Mouse (Mus musculus): Measurements from ENCODE around the gene Jag2. TPM values are rescaled to one million over a fixed set of nuclear protein-coding genes. Genes with fewer than 3 reads are reported as not detected.

The Jag2 gene
- polyA plus RNA-seq, 1 experiment from 2014 or later: 5.3 TPM

GRCm38 (mm10) chr12:112871272-112871671, 58.3 kb downstream of the Jag2 start:
- no peak for ATAC-seq
- Histone ChIP-seq H3K9me3 (replicated peaks; ENCODE audit: control insufficient read depth, low read length) (no peaks in the 10 kb centered on the region), H3K9ac (ENCODE audit: low read length) (no peak overlapping the region), H3K36me3 (ENCODE audit: control insufficient read depth, insufficient read depth, low read length) (no peaks in the 10 kb centered on the region), H3K4me3 (ENCODE audit: low read depth, low read length) (no peak overlapping the region), H3K27ac (ENCODE audit: low read depth, low read length) (no peak overlapping the region), H3K4me1 (ENCODE audit: control insufficient read depth, insufficient read depth, low read length) (no peaks in the 10 kb centered on the region), H3K4me2 (ENCODE audit: low read length) (no peak overlapping the region), H3K27me3 (replicated peaks; ENCODE audit: control insufficient read depth, insufficient read depth, low read length) (peaks cover 27% of the 10 kb centered on the region)
- DNase-seq (ENCODE audit: low spot score): no peak
- 76% methylated on average over 2 of the region's 2 CpGs for WGBS

GRCm38 (mm10) chr12:112870775-112871174, 58.8 kb downstream of the Jag2 start:
- H3K36me3 ChIP-seq (ENCODE audit: control insufficient read depth, insufficient read depth, low read length): no peaks in the 10 kb centered on the region
- no peak overlapping the region for H3K4me3 ChIP-seq (ENCODE audit: low read depth, low read length)
- no peak overlapping the region for H3K27ac ChIP-seq (ENCODE audit: low read depth, low read length)
- no peaks in the 10 kb centered on the region for H3K9me3 ChIP-seq (replicated peaks; ENCODE audit: control insufficient read depth, low read length)
- 60% methylated on average over 13 of the region's 13 CpGs for WGBS
- ATAC-seq (no peak), DNase-seq (ENCODE audit: low spot score) (no peak)
- no peak overlapping the region for H3K9ac ChIP-seq (ENCODE audit: low read length)
- H3K4me1 ChIP-seq (ENCODE audit: control insufficient read depth, insufficient read depth, low read length): no peaks in the 10 kb centered on the region
- peaks cover 22% of the 10 kb centered on the region for H3K27me3 ChIP-seq (replicated peaks; ENCODE audit: control insufficient read depth, insufficient read depth, low read length)
- H3K4me2 ChIP-seq (ENCODE audit: low read length): no peak overlapping the region

DNA sequence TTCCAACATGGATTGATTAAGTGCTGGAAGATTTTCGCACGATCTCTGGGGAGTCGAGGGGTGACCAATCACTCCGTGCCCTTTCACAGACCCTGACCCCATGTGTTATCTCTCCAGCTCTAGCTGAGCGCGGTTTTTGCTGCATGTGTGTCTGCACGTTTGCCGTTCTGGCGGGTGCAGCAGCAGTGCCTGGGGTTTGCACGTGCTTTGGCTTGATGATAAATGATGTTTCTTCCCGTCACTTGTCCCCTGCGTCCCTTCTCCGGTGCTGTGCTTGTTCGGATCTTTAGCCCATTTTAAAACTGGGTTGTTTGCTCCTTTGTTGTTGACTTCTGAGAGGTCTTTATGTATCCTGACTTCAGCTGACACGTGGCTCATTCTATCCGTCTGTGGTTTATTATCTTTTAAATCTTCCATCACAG, 59.8 kb downstream of the Jag2 start:
- Histone ChIP-seq H3K4me3 (ENCODE audit: low read depth, low read length) (no peak overlapping the region), H3K4me1 (ENCODE audit: control insufficient read depth, insufficient read depth, low read length) (no peaks in the 10 kb centered on the region), H3K27ac (ENCODE audit: low read depth, low read length) (no peak overlapping the region), H3K36me3 (ENCODE audit: control insufficient read depth, insufficient read depth, low read length) (no peaks in the 10 kb centered on the region), H3K27me3 (replicated peaks; ENCODE audit: control insufficient read depth, insufficient read depth, low read length) (peaks cover 12% of the 10 kb centered on the region; the same call in 1 of the 2 replicates), H3K9ac (ENCODE audit: low read length) (no peak overlapping the region), H3K4me2 (ENCODE audit: low read length) (no peak overlapping the region), H3K9me3 (replicated peaks; ENCODE audit: control insufficient read depth, low read length) (no peaks in the 10 kb centered on the region)
- ATAC-seq (no peak), DNase-seq (ENCODE audit: low spot score) (no peak)
- WGBS: 44% methylated on average over 16 of the region's 16 CpGs

DNA sequence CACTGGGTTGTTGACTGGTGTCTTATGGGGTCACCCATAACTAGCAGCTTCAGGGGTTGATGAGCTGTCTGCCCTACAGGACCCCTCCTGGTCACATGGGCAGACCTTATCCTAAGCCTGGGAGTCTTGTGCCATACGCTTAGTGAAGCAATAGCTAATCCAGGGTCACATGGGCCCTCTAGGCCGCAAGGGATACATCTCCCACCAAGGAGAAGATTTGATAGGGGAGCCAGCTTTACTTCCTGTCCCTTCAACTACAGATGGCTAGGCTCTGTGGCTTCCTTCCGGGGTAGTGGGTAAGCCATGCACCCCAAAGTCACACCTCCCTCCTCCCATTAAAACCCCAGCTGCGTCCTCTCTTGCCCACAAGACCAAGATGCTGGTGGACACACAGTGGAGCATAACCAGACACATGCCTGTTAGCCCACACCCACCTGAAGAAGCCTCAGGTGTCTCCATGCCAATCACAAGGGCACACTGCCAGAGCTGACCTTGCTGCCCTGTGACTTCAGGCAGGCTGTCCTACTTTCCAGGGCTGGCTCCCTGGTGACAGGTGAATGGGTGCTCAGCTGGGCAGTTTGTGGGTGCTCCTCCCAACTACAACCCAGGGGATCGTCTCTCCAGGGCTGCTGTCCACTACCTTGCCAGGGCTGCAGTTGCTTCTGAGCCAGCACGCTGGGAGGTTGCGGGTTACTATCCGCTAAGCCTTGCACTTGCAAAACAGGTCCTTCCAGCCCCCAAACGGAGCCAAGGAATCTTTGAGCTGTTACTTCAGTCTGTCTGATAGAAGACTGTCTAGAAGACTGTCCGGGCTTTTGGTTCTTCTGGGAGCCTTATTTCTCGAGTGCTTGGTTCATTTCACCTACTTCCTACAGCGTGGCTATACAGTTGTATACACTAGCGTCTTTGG, 61.1 kb downstream of the Jag2 start, which contains the start of gene Gpr132:
TSS of gene Gpr132 (minus strand) at position 51 of the 910 bp plus-strand sequence.
- Histone ChIP-seq H3K4me3 (ENCODE audit: low read depth, low read length) (no peak within 1 kb of the TSS), H3K27me3 (replicated peaks; ENCODE audit: control insufficient read depth, insufficient read depth, low read length) (0 out of 2 replicates have a peak, but pooled peaks cover 7% of the 10 kb centered on the region), H3K4me2 (ENCODE audit: low read length) (no peak within 1 kb of the TSS), H3K4me1 (ENCODE audit: control insufficient read depth, insufficient read depth, low read length) (no peaks in the 10 kb centered on the region), H3K9me3 (replicated peaks; ENCODE audit: control insufficient read depth, low read length) (no peaks in the 10 kb centered on the region), H3K9ac (ENCODE audit: low read length) (no peak within 1 kb of the TSS), H3K36me3 (ENCODE audit: control insufficient read depth, insufficient read depth, low read length) (no peaks in the 10 kb centered on the region), H3K27ac (ENCODE audit: low read depth, low read length) (no peak within 1 kb of the TSS)
- DNase-seq (ENCODE audit: low spot score) (no peak), ATAC-seq (no peak)
- WGBS: 70% methylated on average over 13 of the region's 13 CpGs

GRCm38 (mm10) chr12:112867106-112867674, 62.4 kb downstream of the Jag2 start:
- Histone ChIP-seq H3K4me2 (ENCODE audit: low read length) (no peak overlapping the region), H3K4me3 (ENCODE audit: low read depth, low read length) (no peak overlapping the region), H3K27ac (ENCODE audit: low read depth, low read length) (no peak overlapping the region), H3K36me3 (ENCODE audit: control insufficient read depth, insufficient read depth, low read length) (no peaks in the 10 kb centered on the region), H3K27me3 (replicated peaks; ENCODE audit: control insufficient read depth, insufficient read depth, low read length) (0 out of 2 replicates have a peak, but pooled peaks cover 2% of the 10 kb centered on the region), H3K4me1 (ENCODE audit: control insufficient read depth, insufficient read depth, low read length) (no peaks in the 10 kb centered on the region), H3K9ac (ENCODE audit: low read length) (no peak overlapping the region), H3K9me3 (replicated peaks; ENCODE audit: control insufficient read depth, low read length) (no peaks in the 10 kb centered on the region)
- ATAC-seq: no peak
- DNase-seq (ENCODE audit: low spot score): no peak
- 87% methylated on average over 7 of the region's 7 CpGs for WGBS

GRCm38 (mm10) chr12:112866467-112867080, 63.0 kb downstream of the Jag2 start:
- Histone ChIP-seq H3K27ac (ENCODE audit: low read depth, low read length) (no peak overlapping the region), H3K4me1 (ENCODE audit: control insufficient read depth, insufficient read depth, low read length) (no peaks in the 10 kb centered on the region), H3K27me3 (replicated peaks; ENCODE audit: control insufficient read depth, insufficient read depth, low read length) (no peaks in the 10 kb centered on the region), H3K9me3 (replicated peaks; ENCODE audit: control insufficient read depth, low read length) (no peaks in the 10 kb centered on the region), H3K36me3 (ENCODE audit: control insufficient read depth, insufficient read depth, low read length) (no peaks in the 10 kb centered on the region), H3K9ac (ENCODE audit: low read length) (0 out of 2 replicates have a peak overlapping the region, but pooled peaks have one; percentile 17), H3K4me2 (ENCODE audit: low read length) (no peak overlapping the region), H3K4me3 (ENCODE audit: low read depth, low read length) (no peak overlapping the region)
- ATAC-seq (no peak), DNase-seq (ENCODE audit: low spot score) (no peak)
- 77% methylated on average over 8 of the region's 8 CpGs for WGBS

GRCm38 (mm10) chr12:112864804-112865203, 64.8 kb downstream of the Jag2 start:
- no peak for ATAC-seq
- Histone ChIP-seq H3K4me3 (ENCODE audit: low read depth, low read length) (no peak overlapping the region), H3K27ac (ENCODE audit: low read depth, low read length) (no peak overlapping the region), H3K4me1 (ENCODE audit: control insufficient read depth, insufficient read depth, low read length) (no peaks in the 10 kb centered on the region), H3K9me3 (replicated peaks; ENCODE audit: control insufficient read depth, low read length) (no peaks in the 10 kb centered on the region), H3K4me2 (ENCODE audit: low read length) (no peak overlapping the region), H3K36me3 (ENCODE audit: control insufficient read depth, insufficient read depth, low read length) (no peaks in the 10 kb centered on the region), H3K9ac (ENCODE audit: low read length) (no peak overlapping the region), H3K27me3 (replicated peaks; ENCODE audit: control insufficient read depth, insufficient read depth, low read length) (no peaks in the 10 kb centered on the region)
- no peak for DNase-seq (ENCODE audit: low spot score)
- WGBS: 91% methylated on average over 7 of the region's 7 CpGs

- Histone ChIP-seq H3K4me1 (ENCODE audit: control insufficient read depth, insufficient read depth, low read length) (no peaks in the 10 kb centered on the region), H3K27me3 (replicated peaks; ENCODE audit: control insufficient read depth, insufficient read depth, low read length) (no peaks in the 10 kb centered on the region), H3K27ac (ENCODE audit: low read depth, low read length) (no peak overlapping the region), H3K9ac (ENCODE audit: low read length) (no peak overlapping the region), H3K36me3 (ENCODE audit: control insufficient read depth, insufficient read depth, low read length) (no peaks in the 10 kb centered on the region), H3K4me3 (ENCODE audit: low read depth, low read length) (no peak overlapping the region), H3K9me3 (replicated peaks; ENCODE audit: control insufficient read depth, low read length) (no peaks in the 10 kb centered on the region), H3K4me2 (ENCODE audit: low read length) (no peak overlapping the region)
- ATAC-seq (no peak), DNase-seq (ENCODE audit: low spot score) (no peak)
- 80% methylated on average over 9 of the region's 9 CpGs for WGBS
Measured at GRCm38 (mm10) chr12:112861911-112862321, 67.7 kb downstream of the Jag2 start.
